Mouse (Mus musculus): ENCODE results near the gene Slc16a14.
"Not testable (repeated sequence)": the region's sequence is repeated elsewhere in the genome, so short reads cannot be mapped to it uniquely, and the experiment has no call there.

DNA sequence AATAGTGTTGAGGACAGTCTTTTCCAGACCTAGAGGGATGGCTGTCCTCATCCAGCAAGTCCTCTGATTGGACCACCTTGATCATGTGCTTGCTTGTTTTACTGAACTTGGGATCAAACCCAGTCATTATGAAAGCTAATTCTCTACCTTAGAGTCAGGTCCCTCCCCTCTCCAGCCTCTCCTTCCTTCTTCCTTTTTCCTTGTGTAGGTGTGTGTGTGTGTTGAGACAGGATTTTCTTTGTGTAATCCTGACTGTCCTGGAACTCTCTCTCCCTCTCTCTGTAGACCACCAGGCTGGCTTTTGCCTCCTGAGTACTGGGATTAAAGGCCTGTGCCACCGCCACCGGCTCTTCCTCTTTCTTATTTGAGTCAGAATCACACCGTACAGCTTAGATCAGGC, 21.8 kb upstream of the Slc16a14 start:
- TF ChIP-seq CTCF (IDR thresholded peaks at IDR 0.05; ENCODE audit: low read depth, low read length); POLR2A (IDR thresholded peaks at IDR 0.05; ENCODE audit: borderline replicate concordance, low read depth, low read length): not testable (repeated sequence)

Measured in bone marrow macrophage, adult 2 months (primary cell).